Mouse (Mus musculus) kidney, embryonic 16.5 days (tissue): Measurements from ENCODE around the gene Ostf1. TPM values are rescaled to one million over a fixed set of nuclear protein-coding genes. Genes with fewer than 3 reads are reported as not detected.
A peak's percentile ranks its signal among the peaks of the same experiment; 100 is the strongest.

Experiments used
- ATAC-seq: fragments of 200-750 bp; cut with Nextera tagmentation; 2 replicates; pipeline ENCODE4 v1.8.0; 2017; ENCODE audit warnings: moderate TSS enrichment; ENCODE audit not compliant: low FRiP score, low TSS enrichment
- H3K27ac ChIP-seq: fragments of 300-500 bp; sonication (generic); 2 replicates; pipeline ENCODE4 v1.5.1; 2014; ENCODE audit warnings: low read length
- H3K27me3 ChIP-seq: fragments of 300-500 bp; sonication (generic); 2 replicates; pipeline ENCODE4 v1.6.1; 2014; ENCODE audit warnings: low read length, control low read depth, mixed read lengths; ENCODE audit not compliant: insufficient read depth
- H3K36me3 ChIP-seq: fragments of 300-500 bp; sonication (generic); 2 replicates; pipeline ENCODE4 v1.6.1; 2014; ENCODE audit warnings: low read length, control low read depth, mixed read lengths; ENCODE audit not compliant: insufficient read depth
- H3K4me1 ChIP-seq: fragments of 300-500 bp; sonication (generic); 2 replicates; pipeline ENCODE4 v1.6.1; 2014; ENCODE audit warnings: low read length, control low read depth, mixed read lengths; ENCODE audit not compliant: insufficient read depth
- H3K4me2 ChIP-seq: fragments of 300-500 bp; sonication (generic); replicated peaks from 2 replicates; pipeline ENCODE4 v1.6.1; 2014; ENCODE audit warnings: low read depth, low read length
- H3K4me3 ChIP-seq: fragments of 300-500 bp; sonication (generic); 2 replicates; pipeline ENCODE4 v1.5.1; 2014; ENCODE audit warnings: mild to moderate bottlenecking, low read length
- H3K9ac ChIP-seq: fragments of 300-500 bp; sonication (generic); replicated peaks from 2 replicates; pipeline ENCODE4 v1.6.1; 2014; ENCODE audit warnings: low read length
- H3K9me3 ChIP-seq: fragments of 300-500 bp; sonication (generic); 2 replicates; pipeline ENCODE4 v1.6.1; 2016; ENCODE audit warnings: low read length, control low read depth
- WGBS: fragments of 180-500 bp; shearing (Covaris S2); extraction: QIAGEN DNeasy Blood & Tissue Kit; methylation state at CpG from one replicate; pipeline ENCODE4 v1.1.7; 2014; 5-methylcytosine and 5-hydroxymethylcytosine counted together
- polyA plus RNA-seq: library from polyadenylated mRNA; unstranded; fragments of >200 nt; fragmentation: Nextera tagmentation; extraction: Ambion mirVana; gene quantifications from 2 replicates; pipeline ENCODE4 v1.2.1, GENCODE M21; 2015

The Ostf1 gene
- polyA plus RNA-seq, 1 experiment from 2014 or later = 150 TPM

DNA sequence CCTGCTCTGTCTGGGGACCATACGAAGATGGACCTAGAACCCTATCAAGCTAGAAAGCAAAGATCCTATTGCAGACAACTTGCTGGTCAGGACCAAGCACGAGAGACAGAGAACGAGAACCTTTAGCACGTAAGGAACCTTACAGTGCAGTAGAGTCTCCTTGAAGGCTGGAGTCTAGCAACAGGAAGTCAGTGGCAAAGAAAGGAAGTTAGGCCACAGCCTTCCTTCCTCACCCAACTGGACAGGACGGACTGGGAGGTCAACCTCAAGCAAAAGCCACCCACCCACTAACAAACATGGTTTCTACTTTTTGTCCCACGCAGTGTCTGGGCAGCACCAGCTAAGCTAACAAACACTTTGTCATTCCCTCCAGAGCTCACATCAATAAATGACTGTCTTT lies 48.7 kb downstream of the Ostf1 start:
- 82% methylated on average over 6 of the region's 6 CpGs for WGBS
- no peak overlapping the region for H3K4me3 ChIP-seq

DNA sequence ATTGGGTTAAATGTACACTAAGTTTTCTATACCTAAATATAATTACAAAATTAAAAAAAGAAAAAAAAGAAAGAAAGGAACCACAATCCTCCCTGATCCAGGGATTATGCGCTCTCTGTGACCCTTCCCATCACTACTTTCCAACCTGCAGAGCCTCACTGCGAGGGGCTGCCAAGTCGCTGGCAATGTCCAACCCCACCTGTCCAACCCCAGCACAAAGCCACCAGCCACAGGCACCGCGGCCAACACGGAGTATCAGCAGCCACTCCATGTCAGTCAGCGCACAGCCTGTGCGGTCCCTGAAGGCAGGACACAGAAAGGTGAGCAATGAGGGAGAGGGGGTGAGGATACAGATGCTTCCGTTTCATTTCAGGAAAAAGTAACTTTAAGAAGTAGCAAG lies 49.4 kb downstream of the Ostf1 start:
- Histone ChIP-seq H3K36me3 (peaks cover 26% of the 10 kb centered on the region), H3K4me1 (peaks cover 29% of the 10 kb centered on the region), H3K27ac (no peak overlapping the region), H3K4me2 (no peak overlapping the region), H3K9me3 (no peaks in the 10 kb centered on the region), H3K9ac (no peak overlapping the region), H3K27me3 (no peaks in the 10 kb centered on the region), H3K4me3 (no peak overlapping the region)
- 93% methylated on average over 9 of the region's 9 CpGs for WGBS
- ATAC-seq = no peak

More for the DNA sequence above, 48.7 kb downstream of the Ostf1 start:
- Histone ChIP-seq H3K4me2 (no peak overlapping the region), H3K27me3 (no peaks in the 10 kb centered on the region), H3K36me3 (peaks cover 26% of the 10 kb centered on the region), H3K4me1 (peaks cover 23% of the 10 kb centered on the region), H3K9me3 (no peaks in the 10 kb centered on the region), H3K9ac (no peak overlapping the region), H3K27ac (no peak overlapping the region)
- no peak for ATAC-seq

DNA sequence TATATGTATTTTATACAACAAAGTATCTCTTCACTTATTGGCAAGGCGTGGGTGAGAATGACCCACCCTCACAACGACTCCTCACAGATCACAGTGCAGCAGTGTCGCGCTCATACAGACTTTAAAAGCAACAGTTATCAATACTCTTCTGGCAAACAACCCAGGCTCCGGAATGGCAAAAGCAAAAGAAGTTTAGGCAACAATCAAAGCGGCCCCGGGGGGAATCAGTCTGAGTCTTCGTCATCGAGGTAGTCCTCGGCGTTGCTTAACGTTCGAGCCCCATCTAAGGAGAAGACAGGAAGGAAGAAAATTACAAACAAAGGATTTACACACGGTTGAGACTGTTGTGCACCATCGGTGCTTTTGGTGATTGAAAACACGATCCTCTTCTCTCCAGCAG lies 50.6 kb downstream of the Ostf1 start:
- H3K4me1 ChIP-seq = peaks cover 20% of the 10 kb centered on the region
- ATAC-seq = no peak

DNA sequence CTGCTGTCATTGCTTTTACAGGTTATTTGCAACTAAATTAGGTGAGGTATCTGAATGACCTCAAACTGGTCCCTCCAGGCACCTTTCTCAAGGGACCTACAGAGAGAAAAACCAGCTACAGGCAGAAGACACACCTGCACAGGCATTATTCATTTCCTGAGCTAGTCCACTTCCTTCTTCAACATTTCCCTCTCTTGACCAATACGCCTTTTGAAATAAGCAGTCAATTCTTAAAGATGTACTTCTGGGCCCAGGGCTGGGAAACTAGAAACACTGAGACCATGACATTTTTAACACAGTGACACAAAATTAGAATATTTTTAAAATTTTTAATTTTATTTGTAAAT lies 52.6 kb downstream of the Ostf1 start:
- no peak overlapping the region for H3K4me3 ChIP-seq
- no peak for ATAC-seq
- H3K36me3 ChIP-seq = peaks cover 8% of the 10 kb centered on the region; the same call in 1 of the 2 replicates
- H3K27ac ChIP-seq = peak overlapping the region; percentile 90
- WGBS = 86% methylated on average over 1 of the region's 1 CpGs
- no peaks in the 10 kb centered on the region for H3K27me3 ChIP-seq
- no peaks in the 10 kb centered on the region for H3K9me3 ChIP-seq
- H3K4me2 ChIP-seq = peak overlapping the region; percentile 42; the same call in 1 of the 2 replicates
- peaks cover 19% of the 10 kb centered on the region for H3K4me1 ChIP-seq
- peak overlapping the region; percentile 23; the same call in 1 of the 2 replicates for H3K9ac ChIP-seq

More for the DNA sequence above, 50.6 kb downstream of the Ostf1 start:
- H3K27ac ChIP-seq = no peak overlapping the region
- no peak overlapping the region for H3K4me3 ChIP-seq
- 95% methylated on average over 16 of the region's 16 CpGs for WGBS
- no peaks in the 10 kb centered on the region for H3K9me3 ChIP-seq
- peaks cover 24% of the 10 kb centered on the region for H3K36me3 ChIP-seq
- H3K4me2 ChIP-seq = no peak overlapping the region
- H3K27me3 ChIP-seq = no peaks in the 10 kb centered on the region
- H3K9ac ChIP-seq = no peak overlapping the region

DNA sequence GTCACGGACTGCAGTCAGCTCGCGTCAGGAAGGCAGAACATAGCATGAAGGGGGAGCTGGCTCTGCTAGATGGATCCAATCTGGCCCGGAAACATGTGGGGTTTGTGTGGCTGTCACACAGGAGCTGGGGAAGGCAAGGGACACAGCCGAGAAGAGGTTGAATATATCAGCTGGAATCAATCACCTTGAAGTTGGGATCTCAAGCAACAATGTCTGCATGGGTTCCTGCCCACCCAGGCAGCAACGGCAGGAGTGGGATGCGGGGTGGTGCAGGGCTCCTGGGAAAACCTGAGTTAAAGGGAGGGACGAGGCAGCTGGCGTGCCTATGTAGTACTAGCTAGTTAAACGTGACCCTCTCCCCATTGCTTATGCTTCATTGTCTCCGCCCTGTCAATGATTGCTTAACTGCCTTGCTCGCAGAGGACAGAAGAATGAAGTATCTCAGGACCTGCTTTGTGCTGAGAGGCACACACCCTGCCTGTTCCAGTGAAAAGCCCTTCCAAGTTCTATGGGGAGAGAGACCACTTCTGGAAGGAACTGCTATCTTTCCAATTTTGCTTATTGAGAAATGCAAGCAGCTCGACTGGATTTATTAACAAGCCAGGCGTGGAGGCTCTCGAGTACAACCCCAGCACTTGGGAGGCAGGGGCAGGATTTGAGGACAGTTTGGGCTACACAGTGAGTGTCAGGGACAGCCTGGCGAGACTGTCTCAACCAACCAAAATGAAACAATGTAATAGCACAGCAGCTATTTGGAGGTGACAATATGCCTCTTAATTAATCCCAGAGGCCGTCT lies 53.2 kb downstream of the Ostf1 start:
- Histone ChIP-seq H3K9me3 (no peaks in the 10 kb centered on the region), H3K36me3 (peaks cover 5% of the 10 kb centered on the region; the same call in 1 of the 2 replicates), H3K9ac (peak overlapping the region; percentile 23), H3K27me3 (no peaks in the 10 kb centered on the region), H3K4me3 (peak overlapping the region; percentile 2; the same call in 1 of the 2 replicates), H3K4me1 (peaks cover 19% of the 10 kb centered on the region), H3K4me2 (peak overlapping the region; percentile 42), H3K27ac (peak overlapping the region; percentile 90)
- 17% methylated on average over 17 of the region's 17 CpGs for WGBS
- ATAC-seq = peak; percentile 93

DNA sequence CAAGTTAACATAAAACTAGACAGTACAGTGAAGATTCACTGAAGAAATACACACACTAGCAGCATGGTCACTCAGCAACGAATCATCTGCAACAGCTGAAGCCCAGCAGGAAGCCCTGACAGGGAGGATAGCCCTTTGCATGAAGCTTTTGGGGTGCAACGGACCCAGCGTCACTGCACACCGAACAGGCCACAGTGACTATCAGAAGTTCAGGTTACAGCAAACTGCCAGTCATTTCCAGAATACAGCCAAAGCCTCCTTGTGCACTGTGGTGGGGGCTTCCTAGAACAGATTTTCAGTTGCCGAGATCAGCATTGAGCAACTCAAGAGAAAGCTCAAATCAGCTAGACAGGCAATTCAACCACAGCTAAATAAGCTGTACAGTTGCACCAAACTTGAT lies 54.3 kb downstream of the Ostf1 start:
- Histone ChIP-seq H3K9ac (no peak overlapping the region), H3K4me1 (peaks cover 19% of the 10 kb centered on the region), H3K9me3 (no peaks in the 10 kb centered on the region), H3K4me2 (peak overlapping the region; percentile 42), H3K27ac (peak overlapping the region; percentile 90), H3K4me3 (no peak overlapping the region), H3K36me3 (peaks cover 5% of the 10 kb centered on the region; the same call in 1 of the 2 replicates), H3K27me3 (no peaks in the 10 kb centered on the region)
- ATAC-seq = 0 out of 2 replicates have a peak, but pooled peaks have one; percentile 9
- 35% methylated on average over 5 of the region's 5 CpGs for WGBS

DNA sequence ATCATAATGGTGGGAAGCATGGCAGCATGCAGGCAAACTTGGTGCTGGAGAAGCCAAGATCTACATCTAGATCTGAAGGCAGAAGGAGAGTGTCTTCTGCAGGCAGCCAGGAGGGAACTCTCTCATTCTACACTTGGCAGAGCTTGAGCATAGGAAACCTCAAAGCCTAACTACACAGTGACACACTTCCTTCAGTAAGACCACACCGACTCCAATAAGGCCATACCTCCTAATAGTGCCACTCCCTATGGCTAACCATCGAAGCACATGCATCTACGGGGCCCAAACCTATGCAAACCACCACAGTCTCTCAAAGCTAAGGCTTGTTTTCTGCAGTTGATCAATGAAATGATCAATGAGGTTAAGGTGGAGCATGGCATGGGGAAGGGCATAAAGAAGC lies 55.7 kb downstream of the Ostf1 start:
- no peak overlapping the region for H3K4me3 ChIP-seq
- no peaks in the 10 kb centered on the region for H3K27me3 ChIP-seq
- H3K27ac ChIP-seq = no peak overlapping the region
- 0 out of 2 replicates have a peak, but pooled peaks cover under 1% of the 10 kb centered on the region for H3K36me3 ChIP-seq
- WGBS = 93% methylated on average over 3 of the region's 3 CpGs
- no peak overlapping the region for H3K4me2 ChIP-seq
- no peaks in the 10 kb centered on the region for H3K9me3 ChIP-seq
- peaks cover 19% of the 10 kb centered on the region for H3K4me1 ChIP-seq
- ATAC-seq = no peak
- no peak overlapping the region for H3K9ac ChIP-seq

DNA sequence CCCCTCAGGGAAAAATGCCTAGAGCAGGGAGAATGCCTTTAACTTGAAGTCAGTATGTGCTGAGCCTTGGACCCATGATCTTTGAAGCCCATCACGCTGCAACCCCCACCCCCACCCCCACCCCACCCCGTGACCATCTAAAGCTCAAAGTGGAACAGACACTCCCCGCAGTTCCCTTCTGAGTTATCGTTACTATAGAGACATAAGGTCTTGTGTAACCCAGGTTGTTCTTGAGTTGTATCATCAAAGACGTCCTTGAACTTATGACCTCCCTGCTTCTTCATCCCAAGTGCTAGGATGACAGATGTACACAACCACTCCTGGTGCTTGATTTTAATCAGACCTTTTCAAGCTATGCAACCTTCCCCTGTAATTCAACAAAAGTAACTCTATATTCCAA lies 57.7 kb downstream of the Ostf1 start:
- Histone ChIP-seq H3K27me3 (no peaks in the 10 kb centered on the region), H3K9ac (no peak overlapping the region), H3K27ac (no peak overlapping the region), H3K9me3 (no peaks in the 10 kb centered on the region), H3K4me3 (no peak overlapping the region), H3K4me2 (no peak overlapping the region), H3K4me1 (peaks cover 17% of the 10 kb centered on the region), H3K36me3 (no peaks in the 10 kb centered on the region)
- no peak for ATAC-seq
- WGBS = 34% methylated on average over 5 of the region's 5 CpGs

DNA sequence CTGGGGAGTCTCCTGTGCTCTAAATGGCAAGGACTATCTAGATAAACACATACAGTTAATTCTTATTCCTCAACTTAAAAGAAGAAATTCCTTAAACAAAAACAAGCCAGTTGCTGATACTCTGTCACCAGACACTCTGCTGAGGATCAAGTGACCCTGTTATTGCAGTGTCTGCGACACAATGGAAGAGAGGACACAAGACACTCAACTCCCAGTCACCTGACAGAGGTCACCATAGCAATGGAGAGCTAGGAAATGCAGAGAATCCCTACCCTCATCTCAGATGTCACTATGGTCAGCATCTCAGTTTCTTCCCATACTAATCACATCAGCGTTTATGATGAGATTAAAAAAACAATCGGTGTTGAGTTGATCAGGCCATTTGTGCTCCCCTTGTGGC lies 58.2 kb downstream of the Ostf1 start:
- peak; percentile 40; the same call in 1 of the 2 replicates for ATAC-seq
- Histone ChIP-seq H3K4me1 (peaks cover 12% of the 10 kb centered on the region), H3K36me3 (no peaks in the 10 kb centered on the region), H3K4me3 (no peak overlapping the region), H3K9me3 (no peaks in the 10 kb centered on the region), H3K27ac (no peak overlapping the region), H3K4me2 (no peak overlapping the region), H3K27me3 (no peaks in the 10 kb centered on the region), H3K9ac (no peak overlapping the region)
- WGBS = 20% methylated on average over 3 of the region's 3 CpGs

DNA sequence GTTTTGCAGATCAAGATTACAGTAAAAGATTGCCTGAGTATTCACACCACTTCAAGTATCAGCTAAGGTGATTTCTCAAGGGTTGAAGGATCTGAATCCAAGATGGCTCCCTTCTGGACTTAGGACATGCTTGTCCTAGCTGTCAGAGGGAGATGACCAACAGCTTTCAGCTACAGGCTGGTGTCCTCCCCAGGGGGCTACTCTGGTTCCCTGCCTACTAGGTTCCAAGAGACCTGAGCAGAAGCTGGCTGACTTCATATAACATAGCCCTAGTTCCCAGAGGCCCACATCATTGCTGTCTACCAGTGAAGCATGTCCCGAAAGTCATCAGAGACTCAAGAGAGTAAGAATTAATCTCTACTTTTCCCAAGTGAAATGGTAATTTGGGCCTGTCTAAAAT lies 62.1 kb downstream of the Ostf1 start:
- no peaks in the 10 kb centered on the region for H3K36me3 ChIP-seq
- no peak overlapping the region for H3K27ac ChIP-seq
- H3K9ac ChIP-seq = no peak overlapping the region
- ATAC-seq = no peak
- H3K4me1 ChIP-seq = no peaks in the 10 kb centered on the region
- no peak overlapping the region for H3K4me3 ChIP-seq
- WGBS = 86% methylated on average over 1 of the region's 1 CpGs
- H3K27me3 ChIP-seq = no peaks in the 10 kb centered on the region
- no peaks in the 10 kb centered on the region for H3K9me3 ChIP-seq
- no peak overlapping the region for H3K4me2 ChIP-seq
